Mouse (Mus musculus) cerebellum, postnatal 25 days (tissue): ENCODE data around the gene Carmil3.

ENCODE experiments used
- DNase-seq, 2 experiments: peaks; one replicate each; pipeline ENCODE4 v3.0.0; 2021; ENCODE audit warnings: mixed read lengths in 2 of 2

Gene Carmil3

GRCm38 (mm10) chr14:55490361-55491201 is at the start of gene Carmil3:
Carmil3 (plus strand) TSS chr14:55490651.
- DNase-seq = peak; percentile 91 to 93

GRCm38 (mm10) chr14:55457693-55458092 is 32.8 kb upstream of the Carmil3 start:
- no peak for DNase-seq

GRCm38 (mm10) chr14:55458273-55458672 is 32.2 kb upstream of the Carmil3 start:
- DNase-seq = peak; percentile 78 to 88

- no peak for DNase-seq
Measured at GRCm38 (mm10) chr14:55458761-55459160, 31.7 kb upstream of the Carmil3 start.

GRCm38 (mm10) chr14:55459796-55460195 is 30.7 kb upstream of the Carmil3 start:
- DNase-seq = no peak

GRCm38 (mm10) chr14:55460297-55460696 is 30.2 kb upstream of the Carmil3 start:
- no peak for DNase-seq

GRCm38 (mm10) chr14:55461757-55462156 is 28.7 kb upstream of the Carmil3 start:
- DNase-seq = no peak

- no peak for DNase-seq
Measured at GRCm38 (mm10) chr14:55466481-55466880, 24.0 kb upstream of the Carmil3 start.

GRCm38 (mm10) chr14:55467108-55467507 is 23.3 kb upstream of the Carmil3 start:
- no peak for DNase-seq

- DNase-seq = no peak
Measured at GRCm38 (mm10) chr14:55468301-55468741, 22.1 kb upstream of the Carmil3 start.

GRCm38 (mm10) chr14:55469041-55469440 is 21.4 kb upstream of the Carmil3 start:
- no peak for DNase-seq

- DNase-seq = no peak
Measured at GRCm38 (mm10) chr14:55469821-55470220, 20.6 kb upstream of the Carmil3 start.

GRCm38 (mm10) chr14:55470806-55471205 is 19.6 kb upstream of the Carmil3 start:
- DNase-seq = no peak

GRCm38 (mm10) chr14:55475654-55476053 is 14.8 kb upstream of the Carmil3 start:
- DNase-seq = no peak

- no peak for DNase-seq
Measured at GRCm38 (mm10) chr14:55477421-55477820, 13.0 kb upstream of the Carmil3 start.

- DNase-seq = no peak
Measured at GRCm38 (mm10) chr14:55477829-55478228, 12.6 kb upstream of the Carmil3 start.

GRCm38 (mm10) chr14:55478651-55479599 is 11.5 kb upstream of the Carmil3 start, which contains the start of gene Dhrs4:
Dhrs4 (plus strand) TSS chr14:55478758.
- DNase-seq = peak; percentile 82 to 85

- DNase-seq = no peak
Measured at GRCm38 (mm10) chr14:55479629-55480028, 10.8 kb upstream of the Carmil3 start.

- DNase-seq = no peak
Measured at GRCm38 (mm10) chr14:55484430-55485085, 5.9 kb upstream of the Carmil3 start.

- DNase-seq = no peak
Measured at GRCm38 (mm10) chr14:55486836-55487235, 3.6 kb upstream of the Carmil3 start.

- peak; percentile 77 to 84 for DNase-seq
Measured at GRCm38 (mm10) chr14:55491291-55491833, 911 bp downstream of the Carmil3 start.

GRCm38 (mm10) chr14:55492103-55492502 is 1.7 kb downstream of the Carmil3 start:
- no peak for DNase-seq
